Mouse (Mus musculus): ENCODE measurements around the gene Cmtm2a. TPM values are rescaled to one million over a fixed set of nuclear protein-coding genes. Genes with fewer than 3 reads are reported as not detected.

Cmtm2a gene
- polyA plus RNA-seq, 1 experiment = 1,262 TPM

DNA sequence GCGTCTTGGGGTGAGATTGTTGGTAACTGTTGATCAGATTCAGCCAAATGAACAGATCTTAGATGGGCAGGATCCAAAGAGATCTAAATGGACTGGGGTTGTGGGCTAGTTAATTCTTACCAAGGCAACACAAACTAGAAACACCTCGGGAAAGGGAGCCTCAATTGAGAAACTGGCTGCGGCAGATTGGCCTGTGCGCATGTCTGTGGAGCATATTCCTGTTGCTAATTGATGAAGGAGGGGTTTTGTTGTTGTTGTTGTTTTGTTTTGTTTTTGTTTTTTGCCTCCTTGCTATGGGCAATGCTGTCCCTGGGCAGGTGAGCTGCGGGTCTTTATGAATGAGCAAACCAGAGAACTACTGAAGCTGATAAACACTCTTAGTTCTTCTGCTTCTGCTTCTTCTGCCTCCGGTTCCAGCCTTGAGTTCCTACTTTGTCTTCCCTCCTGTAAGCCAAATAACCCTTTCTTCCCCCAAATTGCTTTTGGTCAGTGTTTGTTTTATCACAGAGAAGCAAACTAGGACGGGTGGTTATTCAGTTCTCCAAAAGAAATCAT lies 43.5 kb downstream of the Cmtm2a start:
- no peak overlapping the region for H3K27ac ChIP-seq (ENCODE audit: control insufficient read depth, insufficient read depth, low read depth, low read length)
- no peak overlapping the region for H3K4me3 ChIP-seq (ENCODE audit: control insufficient read depth, low read depth, low read length)
- peaks cover 1% of the 10 kb centered on the region for H3K36me3 ChIP-seq (ENCODE audit: control insufficient read depth, insufficient read depth, low read length)
- TF ChIP-seq CTCF (IDR thresholded peaks at IDR 0.05; ENCODE audit: control insufficient read depth, insufficient read depth, insufficient replicate concordance, low read depth, low read length) = no peak
- no peak for TF ChIP-seq POLR2A (IDR thresholded peaks at IDR 0.05; ENCODE audit: control insufficient read depth, low read depth, low read length)
- H3K4me1 ChIP-seq (ENCODE audit: control insufficient read depth, insufficient read depth, low read length) = peaks cover 11% of the 10 kb centered on the region
- H3K27me3 ChIP-seq (ENCODE audit: control insufficient read depth, insufficient read depth, low read length) = no peaks in the 10 kb centered on the region

- Histone ChIP-seq H3K4me3 (ENCODE audit: control insufficient read depth, low read depth, low read length) (peak within 1 kb of the TSS; percentile 92), H3K4me1 (ENCODE audit: control insufficient read depth, insufficient read depth, low read length) (peaks cover 11% of the 10 kb centered on the region), H3K36me3 (ENCODE audit: control insufficient read depth, insufficient read depth, low read length) (peaks cover 1% of the 10 kb centered on the region), H3K27ac (ENCODE audit: control insufficient read depth, insufficient read depth, low read depth, low read length) (peak within 1 kb of the TSS; percentile 60), H3K27me3 (ENCODE audit: control insufficient read depth, insufficient read depth, low read length) (no peaks in the 10 kb centered on the region)
- TF ChIP-seq POLR2A (IDR thresholded peaks at IDR 0.05; ENCODE audit: control insufficient read depth, low read depth, low read length) = peak; percentile 81
- no peak for TF ChIP-seq CTCF (IDR thresholded peaks at IDR 0.05; ENCODE audit: control insufficient read depth, insufficient read depth, insufficient replicate concordance, low read depth, low read length)
These were observed 44.7 kb downstream of the Cmtm2a start, which contains the start of gene Tk2 for GRCm38 (mm10) chr8:104248276-104248675. Tk2 (minus strand) TSS chr8:104248558.

DNA sequence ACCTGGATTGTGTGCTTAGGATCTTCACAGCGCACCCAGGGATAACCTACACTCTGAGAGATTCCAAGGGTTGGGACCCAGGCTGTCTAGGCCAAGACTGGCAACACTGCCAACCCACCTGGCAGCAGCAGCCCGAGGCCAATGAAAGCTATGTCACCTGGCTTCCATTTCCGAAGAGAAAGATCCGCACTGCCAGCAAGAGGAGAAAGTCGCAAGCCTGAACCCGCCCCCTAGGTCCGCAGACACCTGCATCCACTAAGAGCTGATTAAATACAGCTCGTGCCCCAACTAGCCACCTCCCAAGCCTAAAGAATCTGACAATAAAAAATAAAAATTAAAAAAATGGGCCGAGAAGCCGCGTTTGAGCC lies 45.1 kb downstream of the Cmtm2a start:
- Histone ChIP-seq H3K4me3 (ENCODE audit: control insufficient read depth, low read depth, low read length) (peak overlapping the region; percentile 92), H3K27ac (ENCODE audit: control insufficient read depth, insufficient read depth, low read depth, low read length) (peak overlapping the region; percentile 60), H3K36me3 (ENCODE audit: control insufficient read depth, insufficient read depth, low read length) (peaks cover 1% of the 10 kb centered on the region), H3K4me1 (ENCODE audit: control insufficient read depth, insufficient read depth, low read length) (peaks cover 11% of the 10 kb centered on the region), H3K27me3 (ENCODE audit: control insufficient read depth, insufficient read depth, low read length) (no peaks in the 10 kb centered on the region)
- TF ChIP-seq CTCF (IDR thresholded peaks at IDR 0.05; ENCODE audit: control insufficient read depth, insufficient read depth, insufficient replicate concordance, low read depth, low read length) = no peak
- TF ChIP-seq POLR2A (IDR thresholded peaks at IDR 0.05; ENCODE audit: control insufficient read depth, low read depth, low read length) = no peak

- peak overlapping the region; percentile 60 for H3K27ac ChIP-seq (ENCODE audit: control insufficient read depth, insufficient read depth, low read depth, low read length)
- H3K4me3 ChIP-seq (ENCODE audit: control insufficient read depth, low read depth, low read length) = peak overlapping the region; percentile 92
- no peak for TF ChIP-seq CTCF (IDR thresholded peaks at IDR 0.05; ENCODE audit: control insufficient read depth, insufficient read depth, insufficient replicate concordance, low read depth, low read length)
- TF ChIP-seq POLR2A (IDR thresholded peaks at IDR 0.05; ENCODE audit: control insufficient read depth, low read depth, low read length) = no peak
- peaks cover 11% of the 10 kb centered on the region for H3K4me1 ChIP-seq (ENCODE audit: control insufficient read depth, insufficient read depth, low read length)
- H3K27me3 ChIP-seq (ENCODE audit: control insufficient read depth, insufficient read depth, low read length) = no peaks in the 10 kb centered on the region
- H3K36me3 ChIP-seq (ENCODE audit: control insufficient read depth, insufficient read depth, low read length) = peaks cover 1% of the 10 kb centered on the region; the same call in 1 of the 2 replicates
These were observed 45.7 kb downstream of the Cmtm2a start for GRCm38 (mm10) chr8:104247054-104247907.

DNA sequence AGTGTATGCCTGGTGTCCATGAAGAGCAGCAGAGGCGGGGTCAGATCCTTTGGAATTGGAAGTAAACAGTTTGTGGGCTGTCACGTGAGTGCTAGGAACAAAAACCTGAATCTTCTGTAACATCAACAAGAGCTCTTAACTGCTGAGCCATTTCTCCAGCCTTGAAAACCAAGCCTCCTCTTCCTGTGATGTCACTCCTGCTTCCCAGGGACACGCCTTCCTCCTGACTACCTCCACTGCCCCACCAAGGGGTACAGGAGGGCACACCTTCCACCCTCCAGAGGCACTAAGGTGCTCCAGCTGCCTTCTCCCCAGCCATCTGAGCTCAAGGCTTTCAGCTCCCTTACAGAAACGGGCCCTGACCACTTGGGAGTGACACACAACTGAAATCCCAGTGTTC lies 46.4 kb downstream of the Cmtm2a start:
- Histone ChIP-seq H3K27me3 (ENCODE audit: control insufficient read depth, insufficient read depth, low read length) (no peaks in the 10 kb centered on the region), H3K27ac (ENCODE audit: control insufficient read depth, insufficient read depth, low read depth, low read length) (no peak overlapping the region), H3K4me3 (ENCODE audit: control insufficient read depth, low read depth, low read length) (no peak overlapping the region), H3K36me3 (ENCODE audit: control insufficient read depth, insufficient read depth, low read length) (peaks cover 1% of the 10 kb centered on the region; the same call in 1 of the 2 replicates), H3K4me1 (ENCODE audit: control insufficient read depth, insufficient read depth, low read length) (peaks cover 11% of the 10 kb centered on the region)
- no peak for TF ChIP-seq CTCF (IDR thresholded peaks at IDR 0.05; ENCODE audit: control insufficient read depth, insufficient read depth, insufficient replicate concordance, low read depth, low read length)
- TF ChIP-seq POLR2A (IDR thresholded peaks at IDR 0.05; ENCODE audit: control insufficient read depth, low read depth, low read length) = no peak

GRCm38 (mm10) chr8:104242038-104242644 lies 50.8 kb downstream of the Cmtm2a start:
- H3K4me1 ChIP-seq (ENCODE audit: control insufficient read depth, insufficient read depth, low read length) = peaks cover 3% of the 10 kb centered on the region
- H3K36me3 ChIP-seq (ENCODE audit: control insufficient read depth, insufficient read depth, low read length) = peaks cover 1% of the 10 kb centered on the region; the same call in 1 of the 2 replicates
- no peak overlapping the region for H3K4me3 ChIP-seq (ENCODE audit: control insufficient read depth, low read depth, low read length)
- no peak overlapping the region for H3K27ac ChIP-seq (ENCODE audit: control insufficient read depth, insufficient read depth, low read depth, low read length)
- H3K27me3 ChIP-seq (ENCODE audit: control insufficient read depth, insufficient read depth, low read length) = no peaks in the 10 kb centered on the region
- no peak for TF ChIP-seq POLR2A (IDR thresholded peaks at IDR 0.05; ENCODE audit: control insufficient read depth, low read depth, low read length)
- no peak for TF ChIP-seq CTCF (IDR thresholded peaks at IDR 0.05; ENCODE audit: control insufficient read depth, insufficient read depth, insufficient replicate concordance, low read depth, low read length)

DNA sequence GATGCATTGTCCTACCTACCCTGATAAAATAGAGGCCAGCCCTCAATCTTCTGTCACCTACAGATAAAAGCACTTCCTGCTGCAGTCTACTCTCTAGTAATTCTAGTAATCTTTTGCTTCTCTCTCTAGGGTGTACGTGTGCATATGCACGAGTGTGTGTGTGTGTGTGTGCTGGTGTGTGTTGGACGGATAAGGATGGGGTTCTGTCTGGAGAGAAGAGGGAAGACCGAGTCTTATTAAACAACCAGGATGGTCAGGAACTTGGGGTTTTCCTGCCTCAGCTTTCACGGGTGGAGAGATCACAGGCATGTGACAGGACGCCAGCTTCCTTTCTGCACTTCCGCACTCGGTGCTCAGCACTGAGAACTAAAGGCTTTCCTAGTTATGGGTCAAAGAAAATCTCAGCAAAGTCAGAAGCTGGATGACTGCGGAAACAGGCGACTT lies 53.5 kb downstream of the Cmtm2a start:
- Histone ChIP-seq H3K27me3 (ENCODE audit: control insufficient read depth, insufficient read depth, low read length) (no peaks in the 10 kb centered on the region), H3K36me3 (ENCODE audit: control insufficient read depth, insufficient read depth, low read length) (no peaks in the 10 kb centered on the region; the same call in 1 of the 2 replicates), H3K4me3 (ENCODE audit: control insufficient read depth, low read depth, low read length) (no peak overlapping the region), H3K27ac (ENCODE audit: control insufficient read depth, insufficient read depth, low read depth, low read length) (no peak overlapping the region), H3K4me1 (ENCODE audit: control insufficient read depth, insufficient read depth, low read length) (no peaks in the 10 kb centered on the region)
- TF ChIP-seq CTCF (IDR thresholded peaks at IDR 0.05; ENCODE audit: control insufficient read depth, insufficient read depth, insufficient replicate concordance, low read depth, low read length) (no peak), POLR2A (IDR thresholded peaks at IDR 0.05; ENCODE audit: control insufficient read depth, low read depth, low read length) (no peak)

Data from testis, adult 2 months (tissue).